Mouse (Mus musculus) megakaryocyte, embryonic 14.5 days (primary cell): Measurements from ENCODE around the gene Mrgpre.

Experiments used
- FLI1 ChIP-seq: IDR thresholded peaks from 2 replicates; pipeline ENCODE4 v1.6.1; 2012; ENCODE audit warnings: low read length, inconsistent platforms, mixed read lengths
- GATA1 ChIP-seq: IDR thresholded peaks from 3 replicates; pipeline ENCODE4 v1.6.1; 2012; ENCODE audit warnings: mixed read lengths, low read length, inconsistent platforms, borderline replicate concordance

- TF ChIP-seq FLI1, result no peak
- TF ChIP-seq GATA1, result no peak
Observed at GRCm38 (mm10) chr7:143833581-143834190, 49.4 kb upstream of the Mrgpre start.
